Mouse (Mus musculus): ENCODE measurements around the gene Rpl27a. TPM values are rescaled to one million over a fixed set of nuclear protein-coding genes. Genes with fewer than 3 reads are reported as not detected.

Gene Rpl27a
- polyA plus RNA-seq, 1 experiment from 2014 or later: 156 TPM

DNA sequence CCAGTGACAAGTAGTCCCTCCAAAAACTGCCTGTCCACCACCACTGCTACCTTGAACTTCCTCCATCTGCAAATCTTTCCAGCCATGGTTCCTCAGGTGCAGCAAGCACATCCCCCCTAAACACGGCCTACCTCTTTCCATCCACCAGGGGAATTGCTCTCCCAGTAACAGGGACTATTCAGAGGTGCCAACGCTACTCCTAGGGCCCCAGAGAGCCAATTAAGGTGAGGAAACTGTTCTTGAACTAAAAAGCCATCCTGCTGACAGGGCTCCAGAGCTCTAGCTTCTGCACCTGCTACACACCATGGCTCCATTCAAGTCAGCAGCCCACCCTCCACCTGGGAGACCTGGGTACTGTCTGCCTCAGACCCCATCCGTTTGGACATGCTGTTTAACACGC lies 21.4 kb upstream of the Rpl27a start:
- Histone ChIP-seq H3K9ac (ENCODE audit: low read length) (no peak overlapping the region), H3K27ac (replicated peaks; ENCODE audit: low read depth, low read length) (no peak overlapping the region), H3K4me3 (ENCODE audit: low read depth, low read length) (no peak overlapping the region), H3K27me3 (ENCODE audit: control insufficient read depth, insufficient read depth, low read length) (peaks cover 9% of the 10 kb centered on the region; the same call in 1 of the 2 replicates), H3K36me3 (ENCODE audit: control insufficient read depth, insufficient read depth, low read length) (no peaks in the 10 kb centered on the region), H3K9me3 (ENCODE audit: control insufficient read depth, low read length) (no peaks in the 10 kb centered on the region), H3K4me1 (ENCODE audit: control insufficient read depth, insufficient read depth, low read length) (peaks cover 4% of the 10 kb centered on the region; the same call in 1 of the 2 replicates), H3K4me2 (ENCODE audit: low read depth, severe bottlenecking) (no peak overlapping the region)
- WGBS: 52% methylated on average over 4 of the region's 4 CpGs
- DNase-seq (ENCODE audit: low spot score) (no peak), ATAC-seq (ENCODE audit: insufficient number of reproducible peaks, low FRiP score, low TSS enrichment, low read depth) (no peak)

DNA sequence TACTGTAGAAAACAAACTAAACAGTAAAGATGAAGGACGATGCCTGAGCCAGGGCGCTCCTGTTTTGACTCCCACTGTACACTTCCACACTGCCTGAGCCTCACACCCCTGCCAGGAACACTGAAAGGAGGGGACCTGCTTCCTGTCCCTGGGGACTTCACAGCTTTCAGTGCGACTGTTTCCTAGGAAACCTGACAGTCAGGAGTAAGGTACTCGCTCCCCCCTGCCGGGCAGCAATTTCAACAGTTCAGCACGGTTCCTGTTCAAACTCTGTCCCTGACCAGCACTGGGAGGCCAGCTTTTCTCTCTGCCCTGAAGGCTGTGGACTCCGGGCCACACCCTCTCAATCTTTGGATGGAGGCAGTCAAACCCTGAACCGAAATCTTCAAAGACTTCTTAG lies 11.8 kb upstream of the Rpl27a start:
- DNase-seq (ENCODE audit: low spot score) (peak; percentile 60), ATAC-seq (ENCODE audit: insufficient number of reproducible peaks, low FRiP score, low TSS enrichment, low read depth) (peak; percentile 31; the same call in 1 of the 2 replicates)
- Histone ChIP-seq H3K36me3 (ENCODE audit: control insufficient read depth, insufficient read depth, low read length) (no peaks in the 10 kb centered on the region), H3K4me1 (ENCODE audit: control insufficient read depth, insufficient read depth, low read length) (peaks cover 6% of the 10 kb centered on the region; the same call in 1 of the 2 replicates), H3K4me2 (ENCODE audit: low read depth, severe bottlenecking) (no peak overlapping the region), H3K27me3 (ENCODE audit: control insufficient read depth, insufficient read depth, low read length) (no peaks in the 10 kb centered on the region), H3K4me3 (ENCODE audit: low read depth, low read length) (no peak overlapping the region), H3K9me3 (ENCODE audit: control insufficient read depth, low read length) (no peaks in the 10 kb centered on the region), H3K27ac (replicated peaks; ENCODE audit: low read depth, low read length) (no peak overlapping the region), H3K9ac (ENCODE audit: low read length) (no peak overlapping the region; the same call in 1 of the 2 replicates)
- 4% methylated on average over 8 of the region's 8 CpGs for WGBS

DNA sequence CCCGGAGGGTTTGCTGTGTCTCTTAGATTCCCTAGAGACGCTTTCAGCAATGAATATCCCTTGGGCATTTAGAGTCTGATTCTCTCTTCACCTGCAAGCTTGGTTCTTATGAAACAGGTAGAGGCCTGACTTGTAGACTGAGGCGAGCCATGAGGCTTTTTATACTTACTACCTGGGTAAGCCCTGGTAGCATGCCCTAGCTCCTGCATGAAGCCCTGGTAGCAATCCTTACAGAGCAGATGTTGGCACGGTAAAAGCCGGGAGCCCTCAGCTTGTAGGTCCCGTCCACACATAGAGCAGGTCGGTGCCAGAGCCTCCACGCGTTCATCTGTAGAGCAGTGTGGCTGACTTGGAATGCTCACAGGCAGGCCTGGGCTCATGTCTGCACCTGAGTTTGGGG lies 11.4 kb upstream of the Rpl27a start:
- DNase-seq (ENCODE audit: low spot score): no peak
- peaks cover 6% of the 10 kb centered on the region; the same call in 1 of the 2 replicates for H3K4me1 ChIP-seq (ENCODE audit: control insufficient read depth, insufficient read depth, low read length)
- no peak overlapping the region for H3K4me2 ChIP-seq (ENCODE audit: low read depth, severe bottlenecking)
- no peak overlapping the region for H3K27ac ChIP-seq (replicated peaks; ENCODE audit: low read depth, low read length)
- no peaks in the 10 kb centered on the region for H3K27me3 ChIP-seq (ENCODE audit: control insufficient read depth, insufficient read depth, low read length)
- H3K4me3 ChIP-seq (ENCODE audit: low read depth, low read length): no peak overlapping the region
- H3K9ac ChIP-seq (ENCODE audit: low read length): no peak overlapping the region
- H3K9me3 ChIP-seq (ENCODE audit: control insufficient read depth, low read length): no peaks in the 10 kb centered on the region
- 40% methylated on average over 9 of the region's 9 CpGs for WGBS
- no peaks in the 10 kb centered on the region for H3K36me3 ChIP-seq (ENCODE audit: control insufficient read depth, insufficient read depth, low read length)
- ATAC-seq (ENCODE audit: insufficient number of reproducible peaks, low FRiP score, low TSS enrichment, low read depth): no peak

DNA sequence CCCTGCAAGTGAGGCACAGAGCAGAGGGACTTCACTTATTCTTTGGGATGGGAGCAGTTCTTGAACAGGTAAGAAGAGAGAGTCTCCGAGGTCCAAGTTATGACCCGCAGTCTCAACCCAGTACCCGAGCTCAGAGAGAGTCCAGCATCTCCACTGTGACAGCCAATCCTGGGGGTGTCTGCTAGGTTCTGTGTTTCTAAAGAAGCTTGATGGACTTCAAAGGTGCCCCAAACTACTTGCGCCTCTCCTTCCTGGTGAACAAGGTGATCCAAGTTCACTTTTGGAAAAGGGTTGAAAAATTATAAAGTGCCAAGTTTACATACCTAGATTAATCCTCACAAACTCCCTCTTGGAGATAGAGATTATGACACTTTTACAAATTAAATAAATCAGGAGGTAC lies 10.9 kb upstream of the Rpl27a start, which contains the start of gene Trim66:
Trim66 (minus strand) TSS at position 101 of the 400 bp plus-strand sequence.
- no peaks in the 10 kb centered on the region for H3K27me3 ChIP-seq (ENCODE audit: control insufficient read depth, insufficient read depth, low read length)
- DNase-seq (ENCODE audit: low spot score) (no peak), ATAC-seq (ENCODE audit: insufficient number of reproducible peaks, low FRiP score, low TSS enrichment, low read depth) (no peak)
- H3K4me2 ChIP-seq (ENCODE audit: low read depth, severe bottlenecking): no peak within 1 kb of the TSS
- 89% methylated on average over 4 of the region's 4 CpGs for WGBS
- H3K9ac ChIP-seq (ENCODE audit: low read length): no peak within 1 kb of the TSS; the same call in 1 of the 2 replicates
- no peak within 1 kb of the TSS for H3K4me3 ChIP-seq (ENCODE audit: low read depth, low read length)
- no peak within 1 kb of the TSS for H3K27ac ChIP-seq (replicated peaks; ENCODE audit: low read depth, low read length)
- no peaks in the 10 kb centered on the region for H3K9me3 ChIP-seq (ENCODE audit: control insufficient read depth, low read length)
- H3K36me3 ChIP-seq (ENCODE audit: control insufficient read depth, insufficient read depth, low read length): no peaks in the 10 kb centered on the region
- H3K4me1 ChIP-seq (ENCODE audit: control insufficient read depth, insufficient read depth, low read length): peaks cover 6% of the 10 kb centered on the region; the same call in 1 of the 2 replicates

DNA sequence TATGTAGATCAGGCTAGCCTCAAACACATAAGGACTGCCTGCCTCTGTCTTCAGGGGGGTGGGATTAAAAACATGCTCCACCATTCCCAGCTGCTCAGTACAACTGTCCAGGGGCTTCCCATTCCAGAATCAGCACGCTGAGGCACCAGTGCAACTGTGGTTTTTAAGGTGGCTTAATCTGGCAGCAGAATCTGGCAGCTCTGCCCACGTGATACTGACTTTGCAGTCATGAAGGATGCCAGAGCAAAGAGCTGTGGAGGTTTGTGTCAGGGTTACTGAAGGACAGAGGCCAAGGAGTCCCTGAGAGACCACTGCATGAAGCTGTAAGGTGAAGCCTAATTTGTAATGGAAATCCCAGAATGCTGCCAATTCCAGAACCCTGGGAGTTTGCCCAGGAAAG lies 8.1 kb upstream of the Rpl27a start:
- no peak for DNase-seq (ENCODE audit: low spot score)
- H3K4me3 ChIP-seq (ENCODE audit: low read depth, low read length): no peak overlapping the region
- WGBS: 67% methylated on average over 2 of the region's 2 CpGs
- ATAC-seq (ENCODE audit: insufficient number of reproducible peaks, low FRiP score, low TSS enrichment, low read depth): no peak
- H3K4me1 ChIP-seq (ENCODE audit: control insufficient read depth, insufficient read depth, low read length): peaks cover 6% of the 10 kb centered on the region; the same call in 1 of the 2 replicates
- H3K36me3 ChIP-seq (ENCODE audit: control insufficient read depth, insufficient read depth, low read length): no peaks in the 10 kb centered on the region
- H3K27ac ChIP-seq (replicated peaks; ENCODE audit: low read depth, low read length): no peak overlapping the region
- no peaks in the 10 kb centered on the region for H3K27me3 ChIP-seq (ENCODE audit: control insufficient read depth, insufficient read depth, low read length)
- no peak overlapping the region for H3K9ac ChIP-seq (ENCODE audit: low read length)
- no peaks in the 10 kb centered on the region for H3K9me3 ChIP-seq (ENCODE audit: control insufficient read depth, low read length)
- H3K4me2 ChIP-seq (ENCODE audit: low read depth, severe bottlenecking): no peak overlapping the region

DNA sequence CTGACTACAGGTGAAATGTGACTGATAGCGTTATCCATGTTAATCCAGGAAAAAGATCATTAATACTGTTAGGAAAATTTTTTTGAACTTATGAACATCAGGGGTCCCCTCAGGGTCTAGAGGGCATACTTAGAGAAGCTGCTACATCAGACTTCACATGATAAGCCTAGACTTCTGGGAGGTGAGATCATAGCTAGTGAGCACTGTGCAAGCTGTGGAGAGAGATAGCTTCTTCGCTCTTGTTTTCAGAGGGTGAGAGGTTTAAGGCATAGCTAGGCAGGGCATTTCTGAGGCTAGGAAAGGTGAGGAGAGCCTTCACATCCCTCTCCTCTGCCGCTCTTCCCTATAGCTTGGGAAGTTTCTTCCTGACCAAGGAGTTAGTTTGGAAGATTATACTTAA lies 7.1 kb upstream of the Rpl27a start:
- no peak overlapping the region for H3K4me2 ChIP-seq (ENCODE audit: low read depth, severe bottlenecking)
- H3K9me3 ChIP-seq (ENCODE audit: control insufficient read depth, low read length): no peaks in the 10 kb centered on the region
- H3K27ac ChIP-seq (replicated peaks; ENCODE audit: low read depth, low read length): no peak overlapping the region
- H3K4me1 ChIP-seq (ENCODE audit: control insufficient read depth, insufficient read depth, low read length): peaks cover 6% of the 10 kb centered on the region; the same call in 1 of the 2 replicates
- no peak overlapping the region for H3K4me3 ChIP-seq (ENCODE audit: low read depth, low read length)
- no peak for ATAC-seq (ENCODE audit: insufficient number of reproducible peaks, low FRiP score, low TSS enrichment, low read depth)
- H3K36me3 ChIP-seq (ENCODE audit: control insufficient read depth, insufficient read depth, low read length): no peaks in the 10 kb centered on the region
- no peaks in the 10 kb centered on the region for H3K27me3 ChIP-seq (ENCODE audit: control insufficient read depth, insufficient read depth, low read length)
- no peak for DNase-seq (ENCODE audit: low spot score)
- H3K9ac ChIP-seq (ENCODE audit: low read length): no peak overlapping the region
- 89% methylated on average over 3 of the region's 3 CpGs for WGBS

DNA sequence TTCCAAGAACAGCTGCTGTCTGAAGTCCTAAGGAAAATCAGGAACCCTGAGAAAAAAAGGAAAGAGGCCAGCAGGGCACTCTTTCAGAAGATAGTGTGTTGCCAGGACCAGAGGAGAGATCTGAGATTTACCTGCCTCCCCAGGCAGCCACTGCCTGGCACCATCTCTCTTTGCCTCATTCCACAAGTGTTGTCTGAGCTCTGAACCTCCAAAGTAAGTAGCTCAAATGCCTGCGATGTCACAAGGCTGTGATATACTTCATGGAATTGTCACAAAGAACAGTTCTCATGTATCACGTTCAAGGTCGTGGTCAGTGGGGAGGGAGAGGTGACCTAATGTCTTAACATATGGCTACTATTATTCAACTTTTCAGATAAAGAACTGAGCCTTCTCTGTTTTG lies 2.4 kb upstream of the Rpl27a start:
- peaks cover 4% of the 10 kb centered on the region; the same call in 1 of the 2 replicates for H3K36me3 ChIP-seq (ENCODE audit: control insufficient read depth, insufficient read depth, low read length)
- no peak overlapping the region for H3K4me3 ChIP-seq (ENCODE audit: low read depth, low read length)
- no peak overlapping the region for H3K27ac ChIP-seq (replicated peaks; ENCODE audit: low read depth, low read length)
- no peak overlapping the region for H3K9ac ChIP-seq (ENCODE audit: low read length)
- DNase-seq (ENCODE audit: low spot score) (no peak), ATAC-seq (ENCODE audit: insufficient number of reproducible peaks, low FRiP score, low TSS enrichment, low read depth) (no peak)
- 79% methylated on average over 3 of the region's 3 CpGs for WGBS
- no peaks in the 10 kb centered on the region for H3K9me3 ChIP-seq (ENCODE audit: control insufficient read depth, low read length)
- H3K27me3 ChIP-seq (ENCODE audit: control insufficient read depth, insufficient read depth, low read length): no peaks in the 10 kb centered on the region
- no peak overlapping the region for H3K4me2 ChIP-seq (ENCODE audit: low read depth, severe bottlenecking)
- 0 out of 2 replicates have a peak, but pooled peaks cover 7% of the 10 kb centered on the region for H3K4me1 ChIP-seq (ENCODE audit: control insufficient read depth, insufficient read depth, low read length)

DNA sequence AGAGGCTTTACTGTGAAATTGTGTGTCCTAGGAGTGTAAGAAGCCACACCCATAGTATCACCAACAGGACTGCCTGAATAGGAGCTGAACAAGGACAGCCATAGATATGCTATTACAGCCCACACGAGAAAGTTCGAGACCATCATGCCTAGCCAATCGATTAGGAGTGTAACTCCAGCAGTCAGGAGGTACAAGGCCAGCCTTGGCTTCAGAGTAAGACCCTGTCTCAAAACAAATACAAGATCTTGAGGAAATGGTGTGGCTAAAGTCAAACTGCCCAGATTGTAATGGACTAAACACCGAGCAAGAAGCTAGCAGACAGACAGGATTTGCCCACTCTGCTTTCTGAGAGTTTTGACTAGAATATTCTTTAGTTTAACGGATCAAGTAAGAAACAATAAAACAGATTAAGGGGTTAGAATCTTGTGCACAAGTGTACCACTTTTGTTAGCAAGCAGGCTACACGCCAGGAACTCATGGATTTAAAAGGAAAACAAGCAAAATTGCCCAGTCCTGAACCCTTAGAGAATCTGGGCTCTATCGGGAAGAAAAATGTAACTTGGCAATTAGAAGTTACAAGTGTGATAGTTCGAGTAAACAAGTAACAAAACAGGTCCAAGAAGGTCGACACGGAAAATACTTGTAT lies 788 bp upstream of the Rpl27a start:
- H3K27me3 ChIP-seq (ENCODE audit: control insufficient read depth, insufficient read depth, low read length): no peaks in the 10 kb centered on the region
- WGBS: 24% methylated on average over 10 of the region's 10 CpGs
- H3K4me2 ChIP-seq (ENCODE audit: low read depth, severe bottlenecking): peak overlapping the region; percentile 69
- no peaks in the 10 kb centered on the region for H3K9me3 ChIP-seq (ENCODE audit: control insufficient read depth, low read length)
- peak; percentile 35 for DNase-seq (ENCODE audit: low spot score)
- H3K4me1 ChIP-seq (ENCODE audit: control insufficient read depth, insufficient read depth, low read length): 0 out of 2 replicates have a peak, but pooled peaks cover 7% of the 10 kb centered on the region
- H3K27ac ChIP-seq (replicated peaks; ENCODE audit: low read depth, low read length): peak overlapping the region; percentile 92
- peaks cover 15% of the 10 kb centered on the region for H3K36me3 ChIP-seq (ENCODE audit: control insufficient read depth, insufficient read depth, low read length)
- H3K4me3 ChIP-seq (ENCODE audit: low read depth, low read length): peak overlapping the region; percentile 66
- peak overlapping the region; percentile 80 for H3K9ac ChIP-seq (ENCODE audit: low read length)
- no peak for ATAC-seq (ENCODE audit: insufficient number of reproducible peaks, low FRiP score, low TSS enrichment, low read depth)

All from limb, embryonic 11.5 days (tissue).